Mouse (Mus musculus): ENCODE results near the gene Hoxa11.

GRCm38 (mm10) chr6:52230516-52231165, 15.0 kb downstream of the Hoxa11 start, which contains the start of gene Hoxa9:
- TF ChIP-seq CHD2 (IDR thresholded peaks at IDR 0.05; ENCODE audit: low read depth, low read length) = no peak
- no peak for TF ChIP-seq ZNF384 (IDR thresholded peaks at IDR 0.05; ENCODE audit: low read depth, low read length)
- no peak for TF ChIP-seq MAFK (IDR thresholded peaks at IDR 0.05; ENCODE audit: insufficient read depth, low read depth, low read length)
